Mouse (Mus musculus) lung, embryonic 14.5 days (tissue): ENCODE measurements around the gene Tmem140. TPM values are rescaled to one million over a fixed set of nuclear protein-coding genes. Genes with fewer than 3 reads are reported as not detected.

ENCODE experiments used
- ATAC-seq: fragments of 200-750 bp; cut with Nextera tagmentation; 2 replicates; pipeline ENCODE4 v1.8.0; 2017; ENCODE audit warnings: mild to moderate bottlenecking, moderate TSS enrichment, moderate library complexity; ENCODE audit not compliant: insufficient read depth
- DNase-seq: peaks from one replicate; pipeline ENCODE4 v3.0.0-alpha.2; 2015
- H3K27ac ChIP-seq: fragments of 300-500 bp; sonication (generic); 2 replicates; pipeline ENCODE4 v1.5.1; 2014; ENCODE audit warnings: low read depth, mild to moderate bottlenecking, moderate library complexity
- H3K27me3 ChIP-seq: fragments of 300-500 bp; sonication (generic); 2 replicates; pipeline ENCODE4 v1.6.1; 2014; ENCODE audit warnings: low read length, control low read depth; ENCODE audit not compliant: insufficient read depth
- H3K36me3 ChIP-seq: fragments of 300-500 bp; sonication (generic); 2 replicates; pipeline ENCODE4 v1.6.1; 2014; ENCODE audit warnings: control low read depth; ENCODE audit not compliant: insufficient read depth
- H3K4me1 ChIP-seq: fragments of 300-500 bp; sonication (generic); 2 replicates; pipeline ENCODE4 v1.6.1; 2014; ENCODE audit warnings: antibody characterized with exemption, control low read depth; ENCODE audit not compliant: insufficient read depth
- H3K4me2 ChIP-seq: fragments of 300-500 bp; sonication (generic); 2 replicates; pipeline ENCODE4 v1.6.1; 2014; ENCODE audit warnings: mild to moderate bottlenecking
- H3K4me3 ChIP-seq: fragments of 300-500 bp; sonication (generic); 2 replicates; pipeline ENCODE4 v1.5.1; 2014; ENCODE audit warnings: low read depth, low read length
- H3K9ac ChIP-seq: fragments of 300-500 bp; sonication (generic); 2 replicates; pipeline ENCODE4 v1.6.1; 2014
- H3K9me3 ChIP-seq: fragments of 300-500 bp; sonication (generic); 2 replicates; pipeline ENCODE4 v1.6.1; 2016; ENCODE audit warnings: low read depth, low read length, control low read depth
- CTCF ChIP-seq: IDR thresholded peaks from 2 replicates; pipeline ENCODE4 v1.5.1; 2016; ENCODE audit warnings: antibody characterized with exemption, low read depth
- WGBS: fragments of 180-500 bp; shearing (Covaris S2); extraction: QIAGEN DNeasy Blood & Tissue Kit; methylation state at CpG from one replicate; pipeline ENCODE4 v1.1.7; 2014; 5-methylcytosine and 5-hydroxymethylcytosine counted together
- polyA plus RNA-seq: library from polyadenylated mRNA; unstranded; fragments of >200 nt; fragmentation: Nextera tagmentation; extraction: Ambion mirVana; gene quantifications from 2 replicates; pipeline ENCODE4 v1.2.1, GENCODE M21; 2014

Gene Tmem140
- polyA plus RNA-seq, 1 experiment from 2014 or later: 2.7 TPM

DNA sequence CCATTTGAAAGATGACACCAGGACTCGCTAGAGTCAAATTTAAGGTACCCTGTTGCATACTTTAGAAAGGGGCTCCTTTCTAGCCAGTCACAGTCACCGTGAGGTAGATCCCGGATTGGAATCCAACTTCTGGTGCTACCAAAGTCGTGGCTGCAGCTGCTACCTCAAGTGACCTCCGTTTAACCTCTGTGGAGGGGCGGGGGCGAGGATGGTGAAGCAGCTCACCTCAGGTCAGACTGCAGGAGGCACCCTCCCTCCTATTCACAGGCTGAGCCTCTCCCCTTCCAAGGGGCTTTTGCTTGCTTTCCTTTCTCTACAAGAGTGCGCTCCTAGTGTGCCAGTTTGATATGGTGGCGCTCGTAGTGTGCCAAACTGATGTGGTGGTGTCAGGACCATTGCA, 57.0 kb downstream of the Tmem140 start, which contains the start of gene Stra8:
Gene Stra8, plus strand, starts transcription at position 208 of the 400 bp plus-strand sequence.
- no peak within 1 kb of the TSS for H3K27ac ChIP-seq
- H3K27me3 ChIP-seq: no peaks in the 10 kb centered on the region
- no peak within 1 kb of the TSS for H3K9ac ChIP-seq
- 31% methylated on average over 10 of the region's 10 CpGs for WGBS
- H3K9me3 ChIP-seq: no peaks in the 10 kb centered on the region
- DNase-seq (no peak), ATAC-seq (no peak)
- H3K36me3 ChIP-seq: no peaks in the 10 kb centered on the region
- no peaks in the 10 kb centered on the region for H3K4me1 ChIP-seq
- H3K4me2 ChIP-seq: no peak within 1 kb of the TSS
- no peak within 1 kb of the TSS for H3K4me3 ChIP-seq
- TF ChIP-seq CTCF: no peak

DNA sequence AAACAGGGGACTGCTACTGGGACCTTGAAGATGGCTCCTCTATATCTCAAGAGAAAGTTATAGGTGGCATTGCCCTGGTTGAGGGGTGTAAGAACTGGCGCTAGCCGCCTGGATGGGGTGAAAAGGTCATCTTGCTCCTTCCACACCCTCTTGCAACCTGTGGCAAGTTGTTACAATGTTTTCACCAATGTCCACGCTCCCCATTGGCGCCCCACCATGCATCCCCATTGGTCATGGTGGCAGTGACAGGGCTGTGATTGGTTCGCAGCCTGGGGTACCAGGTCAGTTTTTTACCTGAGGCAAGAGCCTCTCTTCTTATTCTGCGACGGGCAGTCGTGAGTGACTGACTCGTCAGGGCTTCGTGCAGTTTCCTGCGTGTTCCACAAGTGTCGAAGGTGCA, 57.7 kb downstream of the Tmem140 start:
- H3K9me3 ChIP-seq: no peaks in the 10 kb centered on the region
- no peak for ATAC-seq
- WGBS: 89% methylated on average over 12 of the region's 12 CpGs

GRCm38 (mm10) chr6:34921941-34922340, 59.0 kb downstream of the Tmem140 start:
- Histone ChIP-seq H3K27me3 (no peaks in the 10 kb centered on the region), H3K36me3 (no peaks in the 10 kb centered on the region), H3K4me1 (no peaks in the 10 kb centered on the region; the same call in 1 of the 2 replicates), H3K9ac (no peak overlapping the region), H3K4me2 (no peak overlapping the region), H3K4me3 (no peak overlapping the region), H3K27ac (no peak overlapping the region), H3K9me3 (no peaks in the 10 kb centered on the region)
- ATAC-seq: 0 out of 2 replicates have a peak, but pooled peaks have one; percentile 49
- DNase-seq: peak; percentile 65
- peak; percentile 85 for TF ChIP-seq CTCF
- WGBS: 55% methylated on average over 14 of the region's 14 CpGs

More for the DNA sequence above, 57.7 kb downstream of the Tmem140 start:
- Histone ChIP-seq H3K27ac (no peak overlapping the region), H3K4me2 (no peak overlapping the region), H3K4me1 (no peaks in the 10 kb centered on the region; the same call in 1 of the 2 replicates), H3K9ac (no peak overlapping the region), H3K36me3 (no peaks in the 10 kb centered on the region), H3K4me3 (no peak overlapping the region), H3K27me3 (no peaks in the 10 kb centered on the region)
- no peak for DNase-seq
- no peak for TF ChIP-seq CTCF

Other genes starting within 250 kb of the Tmem140 start
- 11.3 and 11.6 TPM in 2 replicates for gene Agbl3, start 82.7 kb upstream of the Tmem140 start, polyA plus RNA-seq
- 15.0 and 17.6 TPM in 2 replicates for gene Cyren, start 14.9 kb downstream of the Tmem140 start, polyA plus RNA-seq
- 14.7 and 16.2 TPM in 2 replicates for gene Wdr91, start 47.7 kb downstream of the Tmem140 start, polyA plus RNA-seq
- gene Stra8, start 57.0 kb downstream of the Tmem140 start, polyA plus RNA-seq: not detected in 2 replicates
- gene Slc23a4, start 125.3 kb downstream of the Tmem140 start, polyA plus RNA-seq: 0.20 and 0.62 TPM in 2 replicates